Mouse (Mus musculus) megakaryocyte, embryonic 14.5 days (primary cell): ENCODE results near the gene Opcml.

Experiments
- FLI1 ChIP-seq: IDR thresholded peaks from 2 replicates; pipeline ENCODE4 v1.6.1; 2012; ENCODE audit warnings: low read length, inconsistent platforms, mixed read lengths
- GATA1 ChIP-seq: IDR thresholded peaks from 3 replicates; pipeline ENCODE4 v1.6.1; 2012; ENCODE audit warnings: mixed read lengths, low read length, inconsistent platforms, borderline replicate concordance

- TF ChIP-seq GATA1 (no peak), FLI1 (no peak)
Measured at GRCm38 (mm10) chr9:28208696-28209095, 418.1 kb downstream of the Opcml start.
